ENCODE assay signal across 15 mouse cellular contexts in genomic region chr7:3184394-3184793, GRCm38 (mm10). TPM values are rescaled to one million over a fixed set of nuclear protein-coding genes. Genes with fewer than 3 reads are reported as not detected.
DNase-seq lines count a peak whose midpoint lies in the region; ATAC-seq and TF ChIP-seq lines count a peak whose summit lies in the region.
"Had no signal": no experiment of that assay in that cellular context is flagged by ENCODE, and none has a peak within 500 bp of the region (broad histone marks: within the 10 kb centered on the region; RNA-seq: fewer than 3 reads in every experiment).

No protein-coding gene starts in this region.

- H3K36me3 ChIP-seq in liver, adult 2 months (ENCODE audit: control insufficient read depth, insufficient read depth, low read length) = no peaks in the 10 kb centered on the region
- H3K36me3 ChIP-seq in liver, embryonic 12.5 days = no peaks in the 10 kb centered on the region
- H3K36me3 ChIP-seq: forebrain, embryonic 15.5 days; heart, embryonic 12.5 days; limb, embryonic 12.5 days had no signal

- peak; percentile 16; the same call in 1 of the 2 replicates for TF ChIP-seq CTCF in liver, adult 2 months (IDR thresholded peaks at IDR 0.05; ENCODE audit: low read depth, low read length)

- no peak overlapping the region for H3K27ac ChIP-seq in liver, adult 2 months (replicated peaks; ENCODE audit: insufficient read depth, low read depth, low read length)
- H3K27ac ChIP-seq in liver, embryonic 12.5 days = no peak overlapping the region
- H3K27ac ChIP-seq: forebrain, embryonic 15.5 days; limb, embryonic 12.5 days had no signal

- H3K9me3 ChIP-seq in liver, embryonic 12.5 days (replicated peaks) = no peaks in the 10 kb centered on the region
- H3K9me3 ChIP-seq: forebrain, embryonic 15.5 days; heart, embryonic 12.5 days; limb, embryonic 12.5 days had no signal

- DNase-seq in CD4-positive, CD25-positive, alpha-beta regulatory T cell, adult 2 months (ENCODE audit: low read depth, low spot score) = peak; percentile 2
- peak; percentile 58 for DNase-seq in liver, adult 2 months (ENCODE audit: extremely low read depth, low read depth, low spot score)
- peak; percentile 84 for DNase-seq in R1 (ENCODE audit: low read depth, low spot score)
- DNase-seq in induced T-regulatory cell, adult 2 months (ENCODE audit: low read depth) = peak; percentile 31
- DNase-seq in adrenal gland, postnatal 10 days = no peak
- no peak for DNase-seq in gastrocnemius, postnatal 10 days
- DNase-seq: adrenal gland, postnatal 25 days; cerebellum, postnatal 14 days; kidney, adult 18-20 months had no signal

- no peak for ATAC-seq in CD4-positive, CD25-positive, alpha-beta regulatory T cell, adult 4 months
- no peak for ATAC-seq in liver, embryonic 12.5 days
- ATAC-seq: forebrain, embryonic 15.5 days had no signal

- H3K4me1 ChIP-seq in liver, adult 2 months (ENCODE audit: control insufficient read depth, insufficient read depth, low read length) = no peaks in the 10 kb centered on the region; the same call in 1 of the 2 replicates
- no peaks in the 10 kb centered on the region for H3K4me1 ChIP-seq in liver, embryonic 12.5 days
- H3K4me1 ChIP-seq: forebrain, embryonic 15.5 days; heart, embryonic 12.5 days; limb, embryonic 12.5 days had no signal

- 23% methylated on average over 4 of the region's 4 CpGs for WGBS in liver, adult 2 months
- WGBS in liver, embryonic 12.5 days (ENCODE audit: insufficient replicate concordance) = 26% methylated on average over 4 of the region's 4 CpGs

- H3K4me2 ChIP-seq in liver, embryonic 12.5 days = no peak overlapping the region
- H3K4me2 ChIP-seq: forebrain, embryonic 15.5 days; heart, embryonic 12.5 days; limb, embryonic 12.5 days; midbrain, embryonic 11.5 days had no signal

- no peaks in the 10 kb centered on the region for H3K27me3 ChIP-seq in liver, adult 2 months (ENCODE audit: control insufficient read depth, insufficient read depth, low read length)
- no peaks in the 10 kb centered on the region for H3K27me3 ChIP-seq in liver, embryonic 12.5 days (replicated peaks)
- H3K27me3 ChIP-seq: forebrain, embryonic 15.5 days; heart, embryonic 12.5 days; limb, embryonic 12.5 days had no signal

- no peak overlapping the region for H3K4me3 ChIP-seq in liver, adult 2 months (ENCODE audit: insufficient read depth, low read depth, low read length)
- H3K4me3 ChIP-seq in liver, embryonic 12.5 days = no peak overlapping the region
- H3K4me3 ChIP-seq: forebrain, embryonic 15.5 days; heart, embryonic 12.5 days; limb, embryonic 12.5 days had no signal

- no peak for TF ChIP-seq POLR2A in liver, adult 2 months (IDR thresholded peaks at IDR 0.05; ENCODE audit: extremely low read depth, insufficient read depth, low read length)

- H3K9ac ChIP-seq in liver, adult 2 months (ENCODE audit: low read depth, low read length) = no peak overlapping the region
- H3K9ac ChIP-seq in liver, embryonic 12.5 days = no peak overlapping the region
- H3K9ac ChIP-seq: forebrain, embryonic 15.5 days; heart, embryonic 12.5 days; limb, embryonic 12.5 days had no signal

- H3K79me2 ChIP-seq in liver, adult 2 months (ENCODE audit: control insufficient read depth, insufficient read depth, low read length) = no peaks in the 10 kb centered on the region

RNA-seq across cellular contexts. Expression of gene AU018091, which starts 15.4 kb away (rescaled TPM):
- not detected for polyA plus RNA-seq in CD4-positive, CD25-positive, alpha-beta regulatory T cell, adult 4 months (2017; shearing (Covaris generic))
- not detected in 2 replicates for total RNA-seq in liver, adult 2 months (2014; rRNA removed)
- polyA plus RNA-seq in liver, adult 2 months (2012; rRNA removed) = not detected in 2 replicates
- not detected in 2 replicates for polyA plus RNA-seq in liver, embryonic 12.5 days (2016; fragmentation: Nextera tagmentation; extraction: Ambion mirVana)
- total RNA-seq in adrenal gland, postnatal 10 days (2021) = not detected
- not detected for total RNA-seq in gastrocnemius, postnatal 10 days (2021)
- total RNA-seq: adrenal gland, postnatal 25 days had no signal
- polyA plus RNA-seq: forebrain, embryonic 15.5 days had no signal

Comparison
In these comparisons a context has a peak if more than half of its experiments do, and no peak if none do; other contexts are left out.
1. DNase-seq: peak in CD4-positive, CD25-positive, alpha-beta regulatory T cell, adult 2 months (single experiment), liver, adult 2 months (single experiment), R1 (single experiment) and induced T-regulatory cell, adult 2 months (single experiment); none in adrenal gland, postnatal 10 days (single experiment) and gastrocnemius, postnatal 10 days (single experiment).